Mouse (Mus musculus): ENCODE results near the gene Nedd9.

DNA sequence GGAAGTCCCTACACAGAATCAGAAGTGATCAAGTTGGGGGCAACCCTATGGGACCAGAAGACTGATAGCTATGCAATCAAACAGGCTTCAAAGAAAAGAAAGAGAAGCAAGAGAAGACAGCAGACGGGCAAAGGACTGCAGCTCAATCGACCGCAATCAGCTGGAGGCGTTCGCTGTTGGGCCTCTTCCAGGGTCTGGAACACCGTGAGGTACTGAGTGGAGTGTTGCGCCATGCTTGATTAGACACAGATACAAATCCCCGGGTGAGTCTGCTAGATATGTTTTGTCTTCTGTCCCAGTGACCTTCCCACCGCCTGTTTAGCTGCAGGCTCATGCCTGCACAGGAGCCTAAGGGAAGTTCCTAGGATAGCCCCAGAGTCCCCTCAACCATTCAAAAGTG is 145.7 kb downstream of the Nedd9 start:
- TF ChIP-seq POLR2A (IDR thresholded peaks at IDR 0.05; ENCODE audit: low read depth, low read length) (no peak), MAFK (IDR thresholded peaks at IDR 0.05; ENCODE audit: insufficient replicate concordance, low read length) (no peak), E2F4 (IDR thresholded peaks at IDR 0.05; ENCODE audit: insufficient replicate concordance, low read depth, low read length) (no peak)
